ENCODE assay signal across 9 mouse cellular contexts in the genomic region with DNA sequence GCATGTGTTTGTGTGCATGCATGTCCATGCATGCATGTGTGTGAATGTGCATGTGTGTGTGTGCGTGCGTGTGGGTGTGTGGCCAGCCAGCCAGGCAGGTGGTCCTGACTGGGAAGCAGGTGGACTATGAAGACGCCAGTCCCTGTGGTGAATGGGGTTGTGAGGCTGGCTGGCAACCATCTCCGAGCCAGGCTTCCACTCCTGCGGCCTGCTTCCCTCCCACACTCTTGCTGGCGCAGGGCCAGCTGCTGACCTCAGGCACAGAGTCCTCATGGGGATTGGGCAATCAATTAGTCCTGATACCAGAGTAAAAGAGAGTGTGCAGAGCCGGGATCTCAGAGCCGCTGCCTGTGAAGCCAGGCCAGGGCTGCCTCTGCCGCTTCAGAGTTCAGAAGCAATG. TPM values are rescaled to one million over a fixed set of nuclear protein-coding genes. Genes with fewer than 3 reads are reported as not detected.
DNase-seq lines count a peak whose midpoint lies in the region; ATAC-seq lines count a peak whose summit lies in the region.
"Had no signal": no experiment of that assay in that cellular context is flagged by ENCODE, and none has a peak within 500 bp of the region (broad histone marks: within the 10 kb centered on the region; RNA-seq: fewer than 3 reads in every experiment).

No protein-coding gene starts in this region.

- H3K9ac ChIP-seq in kidney, embryonic 16.5 days (replicated peaks; ENCODE audit: low read length) = no peak overlapping the region
- no peak overlapping the region for H3K9ac ChIP-seq in limb, embryonic 15.5 days
- H3K9ac ChIP-seq in midbrain, embryonic 15.5 days = no peak overlapping the region
- H3K9ac ChIP-seq: heart, embryonic 13.5 days had no signal

- no peaks in the 10 kb centered on the region for H3K36me3 ChIP-seq in kidney, embryonic 16.5 days (ENCODE audit: insufficient read depth, low read length)
- no peaks in the 10 kb centered on the region for H3K36me3 ChIP-seq in heart, embryonic 10.5 days
- no peaks in the 10 kb centered on the region for H3K36me3 ChIP-seq in limb, embryonic 15.5 days
- no peaks in the 10 kb centered on the region for H3K36me3 ChIP-seq in midbrain, embryonic 15.5 days (replicated peaks)
- H3K36me3 ChIP-seq: heart, embryonic 13.5 days had no signal

- H3K27me3 ChIP-seq in kidney, embryonic 16.5 days (ENCODE audit: insufficient read depth, low read length) = peaks cover 47% of the 10 kb centered on the region
- H3K27me3 ChIP-seq in heart, embryonic 10.5 days (ENCODE audit: insufficient read depth, poor library complexity, severe bottlenecking) = peaks cover 97% of the 10 kb centered on the region
- H3K27me3 ChIP-seq in limb, embryonic 15.5 days = peaks cover 71% of the 10 kb centered on the region
- H3K27me3 ChIP-seq in midbrain, embryonic 15.5 days (replicated peaks) = peaks cover 24% of the 10 kb centered on the region

- H3K4me1 ChIP-seq in kidney, embryonic 16.5 days (ENCODE audit: insufficient read depth, low read length) = no peaks in the 10 kb centered on the region
- H3K4me1 ChIP-seq in heart, embryonic 10.5 days = peaks cover 18% of the 10 kb centered on the region
- peaks cover 8% of the 10 kb centered on the region; the same call in 1 of the 2 replicates for H3K4me1 ChIP-seq in limb, embryonic 15.5 days
- peaks cover 9% of the 10 kb centered on the region for H3K4me1 ChIP-seq in midbrain, embryonic 15.5 days

- WGBS in kidney, embryonic 16.5 days = 27% methylated on average over 9 of the region's 9 CpGs
- 37% methylated on average over 9 of the region's 9 CpGs for WGBS in heart, embryonic 10.5 days
- WGBS in limb, embryonic 15.5 days = 32% methylated on average over 9 of the region's 9 CpGs
- WGBS in midbrain, embryonic 15.5 days = 27% methylated on average over 9 of the region's 9 CpGs

- ATAC-seq in kidney, embryonic 16.5 days (ENCODE audit: low FRiP score, low TSS enrichment) = 0 out of 2 replicates have a peak, but pooled peaks have one; percentile 21
- peak; percentile 8; the same call in 1 of the 2 replicates for ATAC-seq in limb, embryonic 15.5 days (ENCODE audit: insufficient number of reproducible peaks, low FRiP score, low TSS enrichment, low read depth)
- peak; percentile 22; the same call in 1 of the 2 replicates for ATAC-seq in midbrain, embryonic 15.5 days (replicated peaks)
- ATAC-seq in inflammation-experienced regulatory T-cells, adult 6 months = no peak

- H3K9me3 ChIP-seq in kidney, embryonic 16.5 days (ENCODE audit: low read length) = no peaks in the 10 kb centered on the region
- H3K9me3 ChIP-seq in heart, embryonic 10.5 days = no peaks in the 10 kb centered on the region
- no peaks in the 10 kb centered on the region for H3K9me3 ChIP-seq in limb, embryonic 15.5 days
- no peaks in the 10 kb centered on the region for H3K9me3 ChIP-seq in midbrain, embryonic 15.5 days
- H3K9me3 ChIP-seq: heart, embryonic 13.5 days had no signal

- H3K4me2 ChIP-seq in kidney, embryonic 16.5 days (replicated peaks; ENCODE audit: low read depth, low read length) = no peak overlapping the region
- H3K4me2 ChIP-seq in limb, embryonic 15.5 days = no peak overlapping the region
- no peak overlapping the region for H3K4me2 ChIP-seq in midbrain, embryonic 15.5 days
- H3K4me2 ChIP-seq: heart, embryonic 13.5 days had no signal

- intact Hi-C loops in left cerebral cortex, postnatal 25 days (cut with DNase I) = no loop called here

- H3K4me3 ChIP-seq in kidney, embryonic 16.5 days (ENCODE audit: low read length) = no peak overlapping the region
- no peak overlapping the region for H3K4me3 ChIP-seq in heart, embryonic 10.5 days
- no peak overlapping the region for H3K4me3 ChIP-seq in limb, embryonic 15.5 days
- H3K4me3 ChIP-seq in midbrain, embryonic 15.5 days = no peak overlapping the region
- H3K4me3 ChIP-seq: heart, embryonic 13.5 days had no signal

- H3K27ac ChIP-seq in kidney, embryonic 16.5 days (ENCODE audit: low read length) = no peak overlapping the region
- no peak overlapping the region for H3K27ac ChIP-seq in heart, embryonic 10.5 days
- H3K27ac ChIP-seq in limb, embryonic 15.5 days = no peak overlapping the region
- H3K27ac ChIP-seq in midbrain, embryonic 15.5 days = no peak overlapping the region
- H3K27ac ChIP-seq: heart, embryonic 13.5 days had no signal

- DNase-seq in kidney, adult 9 months = no peak
- peak; percentile 84 for DNase-seq in adrenal gland, postnatal 25 days
- DNase-seq in heart, embryonic 10.5 days (ENCODE audit: low spot score) = peak; percentile 85
- no peak for DNase-seq in left cerebral cortex, postnatal 25 days (ENCODE audit: low spot score in 2 of 2)

RNA-seq across cellular contexts. Expression of a gene that starts 8.6 kb away (rescaled TPM):
- 12.2 and 13.2 TPM in 2 replicates for polyA plus RNA-seq in kidney, embryonic 16.5 days (2015; fragmentation: Nextera tagmentation; extraction: Ambion mirVana)
- total RNA-seq in adrenal gland, postnatal 25 days (2021) = 6.2 and 7.7 TPM in 2 replicates
- polyA plus RNA-seq in heart, embryonic 10.5 days (2016; fragmentation: Nextera tagmentation; extraction: Ambion mirVana) = 5.5 and 6.0 TPM in 2 replicates
- 11.3 and 13.1 TPM in 2 replicates for polyA plus RNA-seq in limb, embryonic 15.5 days (2015; fragmentation: Nextera tagmentation; extraction: Ambion mirVana)
- 11.1 and 12.7 TPM in 2 replicates for polyA plus RNA-seq in midbrain, embryonic 15.5 days (2015; fragmentation: Nextera tagmentation; extraction: Ambion mirVana)
- 1 to 10 TPM; 7.8 to 8.9 TPM for total RNA-seq in left cerebral cortex, postnatal 25 days (2021)
- polyA plus RNA-seq in inflammation-experienced regulatory T-cells, adult 6 months (2017; shearing (Covaris generic)) = 10 to 100 TPM; 29.8 to 39.7 (median 37.9) TPM

RNA-seq across cellular contexts. Expression of a gene that starts 13.5 kb away (rescaled TPM):
- polyA plus RNA-seq in kidney, embryonic 16.5 days (2015; fragmentation: Nextera tagmentation; extraction: Ambion mirVana) = 1.1 TPM in 2 replicates
- total RNA-seq in adrenal gland, postnatal 25 days (2021) = 6.9 and 10.4 TPM in 2 replicates
- polyA plus RNA-seq in heart, embryonic 10.5 days (2016; fragmentation: Nextera tagmentation; extraction: Ambion mirVana) = 0.36 and 1.0 TPM in 2 replicates
- polyA plus RNA-seq in limb, embryonic 15.5 days (2015; fragmentation: Nextera tagmentation; extraction: Ambion mirVana) = 2.3 and 3.3 TPM in 2 replicates
- polyA plus RNA-seq in midbrain, embryonic 15.5 days (2015; fragmentation: Nextera tagmentation; extraction: Ambion mirVana) = 19.0 and 21.4 TPM in 2 replicates
- total RNA-seq in left cerebral cortex, postnatal 25 days (2021) = 100 to 1,000 TPM; 131 TPM
- polyA plus RNA-seq in inflammation-experienced regulatory T-cells, adult 6 months (2017; shearing (Covaris generic)) = under 1 TPM in 1 of 3 experiments, not detected in 2; 0.13 TPM

RNA-seq across cellular contexts. Expression of a gene that starts 30.1 kb away (rescaled TPM):
- 102 and 109 TPM in 2 replicates for polyA plus RNA-seq in kidney, embryonic 16.5 days (2015; fragmentation: Nextera tagmentation; extraction: Ambion mirVana)
- 60.4 TPM in 2 replicates for total RNA-seq in adrenal gland, postnatal 25 days (2021)
- 94.2 and 106 TPM in 2 replicates for polyA plus RNA-seq in heart, embryonic 10.5 days (2016; fragmentation: Nextera tagmentation; extraction: Ambion mirVana)
- polyA plus RNA-seq in limb, embryonic 15.5 days (2015; fragmentation: Nextera tagmentation; extraction: Ambion mirVana) = 108 and 119 TPM in 2 replicates
- polyA plus RNA-seq in midbrain, embryonic 15.5 days (2015; fragmentation: Nextera tagmentation; extraction: Ambion mirVana) = 74.9 and 76.4 TPM in 2 replicates
- 10 to 100 TPM; 40.5 to 42.1 TPM for total RNA-seq in left cerebral cortex, postnatal 25 days (2021)
- polyA plus RNA-seq in inflammation-experienced regulatory T-cells, adult 6 months (2017; shearing (Covaris generic)) = 10 to 100 TPM; 53.3 to 65.6 (median 59.5) TPM

RNA-seq across cellular contexts. Expression of a gene that starts 31.8 kb away (rescaled TPM):
- polyA plus RNA-seq in kidney, embryonic 16.5 days (2015; fragmentation: Nextera tagmentation; extraction: Ambion mirVana) = 0.62 and 0.69 TPM in 2 replicates
- 15.1 TPM in 2 replicates for total RNA-seq in adrenal gland, postnatal 25 days (2021)
- polyA plus RNA-seq in heart, embryonic 10.5 days (2016; fragmentation: Nextera tagmentation; extraction: Ambion mirVana) = not detected in 2 replicates
- 0.55 and 1.7 TPM in 2 replicates for polyA plus RNA-seq in limb, embryonic 15.5 days (2015; fragmentation: Nextera tagmentation; extraction: Ambion mirVana)
- polyA plus RNA-seq in midbrain, embryonic 15.5 days (2015; fragmentation: Nextera tagmentation; extraction: Ambion mirVana) = 0.12 and 0.28 TPM in 2 replicates
- total RNA-seq in left cerebral cortex, postnatal 25 days (2021) = 1 to 10 TPM; 3.1 to 3.5 TPM
- polyA plus RNA-seq in inflammation-experienced regulatory T-cells, adult 6 months (2017; shearing (Covaris generic)) = not detected
- polyA plus RNA-seq: heart, embryonic 13.5 days had no signal

RNA-seq across cellular contexts. Expression of a gene that starts 36.2 kb away (rescaled TPM):
- 1.6 and 2.6 TPM in 2 replicates for polyA plus RNA-seq in kidney, embryonic 16.5 days (2015; fragmentation: Nextera tagmentation; extraction: Ambion mirVana)
- total RNA-seq in adrenal gland, postnatal 25 days (2021) = 55.3 and 57.4 TPM in 2 replicates
- 0.18 and 0.46 TPM in 2 replicates for polyA plus RNA-seq in heart, embryonic 10.5 days (2016; fragmentation: Nextera tagmentation; extraction: Ambion mirVana)
- 0.12 and 0.60 TPM in 2 replicates for polyA plus RNA-seq in limb, embryonic 15.5 days (2015; fragmentation: Nextera tagmentation; extraction: Ambion mirVana)
- polyA plus RNA-seq in midbrain, embryonic 15.5 days (2015; fragmentation: Nextera tagmentation; extraction: Ambion mirVana) = 1.9 and 2.1 TPM in 2 replicates
- total RNA-seq in left cerebral cortex, postnatal 25 days (2021) = under 1 TPM; 0.64 to 0.87 TPM
- under 1 TPM in 1 of 3 experiments, not detected in 2; 0.16 TPM for polyA plus RNA-seq in inflammation-experienced regulatory T-cells, adult 6 months (2017; shearing (Covaris generic))

Comparison
In these comparisons a context has a peak if more than half of its experiments do, and no peak if none do; other contexts are left out.
1. DNase-seq: peak in adrenal gland, postnatal 25 days (single experiment) and heart, embryonic 10.5 days (single experiment); none in kidney, adult 9 months (single experiment) and left cerebral cortex, postnatal 25 days (0 of 2).